Mouse (Mus musculus) embryonic facial prominence, embryonic 14.5 days (tissue): ENCODE data around the gene Cfap46. TPM values are rescaled to one million over a fixed set of nuclear protein-coding genes. Genes with fewer than 3 reads are reported as not detected.
A peak's percentile ranks its signal among the peaks of the same experiment; 100 is the strongest.

Source experiments
- ATAC-seq: fragments of 200-750 bp; cut with Nextera tagmentation; 2 replicates; pipeline ENCODE4 v1.8.0; 2017; ENCODE audit warnings: low read depth, moderate number of reproducible peaks, moderate TSS enrichment
- DNase-seq: peaks from one replicate; pipeline ENCODE4 v3.0.0-alpha.2; 2015; ENCODE audit warnings: low spot score
- H3K27ac ChIP-seq: fragments of 300-500 bp; sonication (generic); replicated peaks from 2 replicates; pipeline ENCODE4 v1.5.1; 2014; ENCODE audit warnings: low read depth, mild to moderate bottlenecking, low read length, moderate library complexity
- H3K27me3 ChIP-seq: fragments of 300-500 bp; sonication (generic); replicated peaks from 2 replicates; pipeline ENCODE4 v1.6.1; 2014; ENCODE audit warnings: low read length; ENCODE audit not compliant: control insufficient read depth, insufficient read depth
- H3K36me3 ChIP-seq: fragments of 300-500 bp; sonication (generic); 2 replicates; pipeline ENCODE4 v1.6.1; 2014; ENCODE audit warnings: low read length, mixed read lengths; ENCODE audit not compliant: control insufficient read depth, insufficient read depth
- H3K4me1 ChIP-seq: fragments of 300-500 bp; sonication (generic); 2 replicates; pipeline ENCODE4 v1.6.1; 2014; ENCODE audit warnings: antibody characterized with exemption, low read length; ENCODE audit not compliant: control insufficient read depth, insufficient read depth
- H3K4me2 ChIP-seq: fragments of 300-500 bp; sonication (generic); 2 replicates; pipeline ENCODE4 v1.6.1; 2014; ENCODE audit warnings: low read depth, mild to moderate bottlenecking, low read length, moderate library complexity, mixed read lengths
- H3K4me3 ChIP-seq: fragments of 300-500 bp; sonication (generic); 2 replicates; pipeline ENCODE4 v1.5.1; 2014; ENCODE audit warnings: low read depth, mild to moderate bottlenecking, low read length
- H3K9ac ChIP-seq: fragments of 300-500 bp; sonication (generic); 2 replicates; pipeline ENCODE4 v1.6.1; 2014; ENCODE audit warnings: low read depth, mild to moderate bottlenecking, low read length, moderate library complexity, mixed read lengths
- H3K9me3 ChIP-seq: fragments of 300-500 bp; sonication (generic); 2 replicates; pipeline ENCODE4 v1.6.1; 2016; ENCODE audit warnings: low read length; ENCODE audit not compliant: control insufficient read depth
- WGBS: fragments of 180-500 bp; shearing (Covaris S2); extraction: QIAGEN DNeasy Blood & Tissue Kit; methylation state at CpG from one replicate; pipeline ENCODE4 v1.1.7; 2014; 5-methylcytosine and 5-hydroxymethylcytosine counted together
- polyA plus RNA-seq: library from polyadenylated mRNA; unstranded; fragments of >200 nt; fragmentation: Nextera tagmentation; extraction: Ambion mirVana; gene quantifications from 2 replicates; pipeline ENCODE4 v1.2.1, GENCODE M21; 2014

The Cfap46 gene
- 0.41 and 1.6 TPM in 2 replicates for polyA plus RNA-seq

DNA sequence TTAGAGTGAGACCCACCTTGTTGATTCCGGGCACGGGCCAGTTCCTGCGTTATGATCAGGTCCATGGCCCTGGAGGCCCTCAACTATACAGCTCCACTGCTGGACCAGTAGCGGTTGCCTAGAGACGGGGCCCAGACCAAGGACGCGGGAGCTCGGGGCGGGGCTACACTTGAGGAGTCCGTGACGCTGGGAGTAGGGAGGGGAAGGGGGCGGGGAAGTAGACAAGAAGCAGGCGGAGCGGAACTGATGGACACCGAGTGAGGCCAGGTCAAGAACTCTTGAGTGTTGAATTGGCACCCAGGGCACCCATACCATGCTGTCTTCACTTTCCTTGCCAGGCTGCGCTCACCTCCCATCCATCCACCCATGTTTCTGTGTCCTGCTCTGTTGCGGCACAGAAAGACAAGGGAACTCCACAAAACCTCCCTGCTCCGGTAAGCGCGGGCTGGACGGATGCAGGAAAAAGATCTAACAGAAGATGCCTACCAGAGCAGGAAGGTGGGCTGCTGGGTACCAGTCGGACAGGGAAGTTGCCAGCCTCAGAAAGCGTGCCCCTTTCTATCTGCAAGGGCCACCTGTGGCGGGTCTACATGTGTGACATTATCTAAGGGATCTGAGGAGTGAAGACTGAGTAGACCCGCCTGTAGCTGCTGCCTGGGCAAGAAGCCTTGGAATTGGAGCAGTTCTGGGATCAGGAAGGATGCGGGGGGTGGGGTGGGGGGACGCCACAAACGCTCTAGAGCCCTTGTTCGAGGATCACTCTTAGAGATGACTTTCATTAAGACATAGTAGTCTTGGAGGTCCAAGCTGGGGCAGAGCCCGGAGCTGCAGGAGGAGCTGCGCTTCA is at the start of gene Cfap46:
Gene Cfap46 (minus strand): TSS at position 112 of the 847 bp plus-strand sequence.
- peak; percentile 92 for DNase-seq
- no peak within 1 kb of the TSS; the same call in 1 of the 2 replicates for H3K27ac ChIP-seq
- no peaks in the 10 kb centered on the region for H3K9me3 ChIP-seq
- peak within 1 kb of the TSS; percentile 97 for H3K4me2 ChIP-seq
- no peaks in the 10 kb centered on the region for H3K36me3 ChIP-seq
- no peaks in the 10 kb centered on the region for H3K4me1 ChIP-seq
- peak within 1 kb of the TSS; percentile 55 for H3K4me3 ChIP-seq
- 3% methylated on average over 31 of the region's 31 CpGs for WGBS
- H3K9ac ChIP-seq = peak within 1 kb of the TSS; percentile 65
- ATAC-seq = peak; percentile 89
- no peaks in the 10 kb centered on the region for H3K27me3 ChIP-seq

DNA sequence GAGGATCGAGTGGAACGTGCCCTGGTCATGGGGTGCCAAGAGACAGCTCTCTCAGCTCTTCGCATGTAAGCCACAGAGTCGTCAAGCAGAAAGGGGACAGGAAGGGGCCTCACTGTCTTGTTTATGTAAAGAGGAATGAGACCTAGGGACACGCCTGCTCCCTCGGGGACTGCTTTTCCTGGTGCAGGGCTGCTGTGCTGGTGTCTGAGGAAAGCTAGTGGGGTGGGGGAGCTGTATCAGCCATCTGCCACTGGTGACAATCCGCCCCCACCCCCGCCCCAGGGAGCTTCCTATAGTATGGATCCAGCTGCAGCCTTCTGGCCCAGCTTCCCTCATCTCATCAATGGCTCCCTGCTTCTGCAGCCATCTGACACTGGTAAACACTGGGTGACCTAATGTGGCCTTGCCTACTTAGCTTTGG is 47.7 kb upstream of the Cfap46 start:
- Histone ChIP-seq H3K36me3 (no peaks in the 10 kb centered on the region), H3K27ac (no peak overlapping the region), H3K9ac (no peak overlapping the region), H3K4me2 (no peak overlapping the region), H3K9me3 (no peaks in the 10 kb centered on the region), H3K4me1 (no peaks in the 10 kb centered on the region), H3K27me3 (no peaks in the 10 kb centered on the region), H3K4me3 (no peak overlapping the region)
- ATAC-seq = no peak
- 44% methylated on average over 8 of the region's 8 CpGs for WGBS
- DNase-seq = peak; percentile 34

DNA sequence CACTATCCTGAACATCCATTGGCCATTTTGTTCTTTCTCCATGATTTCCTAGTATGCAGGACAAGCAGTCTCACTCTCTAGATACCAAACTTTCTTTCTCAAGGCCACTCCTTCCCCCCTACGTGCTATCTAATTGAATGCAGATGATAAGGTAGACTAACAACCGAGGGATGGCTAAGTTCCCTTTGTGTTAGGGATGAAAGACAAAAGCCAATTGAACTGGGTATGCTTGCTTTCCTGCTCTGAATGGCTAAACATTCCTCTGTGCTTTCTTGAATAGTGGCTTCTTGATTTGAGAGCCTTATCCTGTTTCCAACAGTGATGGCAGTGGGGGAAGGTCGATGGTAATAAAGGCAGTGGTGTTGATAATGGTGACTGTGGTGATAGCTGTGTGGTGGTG is 43.5 kb upstream of the Cfap46 start:
- ATAC-seq (no peak), DNase-seq (no peak)
- WGBS = 38% methylated on average over 3 of the region's 3 CpGs
- Histone ChIP-seq H3K9me3 (no peaks in the 10 kb centered on the region), H3K36me3 (no peaks in the 10 kb centered on the region), H3K4me1 (no peaks in the 10 kb centered on the region), H3K27me3 (no peaks in the 10 kb centered on the region), H3K4me2 (no peak overlapping the region), H3K9ac (no peak overlapping the region), H3K4me3 (no peak overlapping the region), H3K27ac (no peak overlapping the region)

DNA sequence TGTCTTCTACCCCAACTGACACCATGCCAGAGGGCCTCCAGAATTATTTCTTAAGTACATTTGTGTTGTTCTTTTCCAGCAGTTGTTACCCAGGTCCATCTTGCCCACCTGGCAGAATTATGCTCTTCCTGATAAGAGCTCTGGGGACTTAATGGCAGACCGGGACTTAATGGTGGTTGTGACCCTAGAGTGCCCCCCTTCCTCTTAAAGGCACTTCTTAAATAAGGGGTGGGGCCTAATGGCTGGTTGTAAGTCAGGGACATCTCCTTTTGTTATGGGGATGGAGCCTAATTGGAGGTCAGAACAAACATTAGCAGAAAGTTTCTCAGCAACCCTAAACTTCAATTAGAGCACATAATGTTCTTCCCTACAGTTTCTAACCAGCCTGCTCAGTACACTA is 42.0 kb upstream of the Cfap46 start:
- Histone ChIP-seq H3K9ac (no peak overlapping the region), H3K4me2 (no peak overlapping the region), H3K4me3 (no peak overlapping the region), H3K36me3 (no peaks in the 10 kb centered on the region), H3K4me1 (no peaks in the 10 kb centered on the region), H3K27me3 (no peaks in the 10 kb centered on the region), H3K9me3 (no peaks in the 10 kb centered on the region), H3K27ac (no peak overlapping the region)
- DNase-seq = no peak
- 62% methylated on average over 1 of the region's 1 CpGs for WGBS
- ATAC-seq = no peak

DNA sequence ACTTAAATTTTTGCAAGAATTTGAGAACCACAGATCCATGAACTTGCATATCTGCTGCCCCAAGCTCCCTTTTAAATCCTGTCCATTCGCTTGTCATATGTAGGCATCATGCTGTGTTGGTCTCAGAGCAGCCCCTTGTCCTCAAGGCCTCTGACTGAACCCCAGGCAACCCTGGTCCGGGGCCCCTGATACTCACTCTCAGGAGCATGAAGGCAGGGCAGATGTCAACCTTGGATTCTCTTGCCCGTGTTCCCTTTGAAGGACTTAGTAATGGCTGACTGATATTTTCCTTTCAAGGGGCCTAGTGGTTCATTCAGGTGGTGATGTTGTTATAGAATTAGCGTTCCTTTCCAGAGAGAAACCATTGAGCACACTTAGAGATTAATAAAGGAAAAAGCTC is 40.4 kb upstream of the Cfap46 start:
- no peak overlapping the region for H3K4me2 ChIP-seq
- DNase-seq (no peak), ATAC-seq (no peak)
- no peaks in the 10 kb centered on the region for H3K36me3 ChIP-seq
- H3K4me3 ChIP-seq = no peak overlapping the region
- no peaks in the 10 kb centered on the region for H3K4me1 ChIP-seq
- no peak overlapping the region for H3K27ac ChIP-seq
- H3K27me3 ChIP-seq = no peaks in the 10 kb centered on the region
- no peaks in the 10 kb centered on the region for H3K9me3 ChIP-seq
- WGBS = 79% methylated on average over 4 of the region's 4 CpGs
- no peak overlapping the region for H3K9ac ChIP-seq

DNA sequence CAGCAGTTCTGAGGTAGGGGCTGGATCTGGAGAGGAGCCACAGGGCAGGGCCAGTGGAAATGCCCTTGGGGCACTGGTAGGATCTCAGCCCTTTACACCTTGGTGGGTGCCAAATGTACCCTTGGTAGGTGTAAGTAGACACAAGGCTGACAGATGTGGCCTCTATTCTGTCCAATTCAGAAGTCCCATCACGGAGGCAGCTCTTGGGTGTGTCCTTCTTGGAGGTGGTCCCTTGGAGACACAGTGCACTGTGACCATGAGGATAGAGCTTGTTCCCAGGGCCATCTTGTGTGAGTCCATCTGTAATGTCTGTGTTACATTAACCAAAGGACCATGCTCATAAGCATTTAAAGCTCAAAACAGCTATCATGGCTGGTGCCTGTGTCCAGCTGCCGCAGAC is 37.6 kb upstream of the Cfap46 start:
- 81% methylated on average over 2 of the region's 2 CpGs for WGBS
- H3K36me3 ChIP-seq = no peaks in the 10 kb centered on the region
- DNase-seq (no peak), ATAC-seq (no peak)
- no peak overlapping the region for H3K27ac ChIP-seq
- no peaks in the 10 kb centered on the region for H3K9me3 ChIP-seq
- no peaks in the 10 kb centered on the region for H3K27me3 ChIP-seq
- H3K4me2 ChIP-seq = no peak overlapping the region
- H3K4me1 ChIP-seq = no peaks in the 10 kb centered on the region
- H3K4me3 ChIP-seq = no peak overlapping the region
- no peak overlapping the region for H3K9ac ChIP-seq

DNA sequence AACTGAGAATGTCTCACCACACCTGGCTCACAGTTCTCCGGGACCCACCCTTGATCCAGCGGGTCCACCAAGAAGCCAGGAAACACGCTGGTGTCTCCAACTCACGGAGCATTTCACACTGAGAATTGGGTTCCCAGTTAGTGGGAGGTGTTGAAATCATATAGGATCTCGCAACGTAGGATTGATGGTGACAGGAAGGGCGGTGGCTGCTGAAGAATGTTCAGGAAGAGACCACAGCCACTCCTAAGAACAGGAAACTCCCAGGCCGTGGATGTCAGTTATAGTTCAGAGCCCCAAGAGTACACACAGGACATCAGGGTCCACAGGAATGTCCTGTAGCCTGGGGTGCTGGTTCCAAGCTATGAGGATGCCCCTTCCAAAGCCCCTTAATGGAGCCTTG is 34.2 kb upstream of the Cfap46 start:
- H3K9me3 ChIP-seq = no peaks in the 10 kb centered on the region
- H3K4me1 ChIP-seq = no peaks in the 10 kb centered on the region
- H3K36me3 ChIP-seq = no peaks in the 10 kb centered on the region
- H3K27me3 ChIP-seq = no peaks in the 10 kb centered on the region
- no peak overlapping the region for H3K9ac ChIP-seq
- no peak overlapping the region for H3K4me2 ChIP-seq
- 81% methylated on average over 8 of the region's 8 CpGs for WGBS
- no peak for ATAC-seq
- no peak overlapping the region for H3K27ac ChIP-seq
- DNase-seq = no peak
- no peak overlapping the region for H3K4me3 ChIP-seq

DNA sequence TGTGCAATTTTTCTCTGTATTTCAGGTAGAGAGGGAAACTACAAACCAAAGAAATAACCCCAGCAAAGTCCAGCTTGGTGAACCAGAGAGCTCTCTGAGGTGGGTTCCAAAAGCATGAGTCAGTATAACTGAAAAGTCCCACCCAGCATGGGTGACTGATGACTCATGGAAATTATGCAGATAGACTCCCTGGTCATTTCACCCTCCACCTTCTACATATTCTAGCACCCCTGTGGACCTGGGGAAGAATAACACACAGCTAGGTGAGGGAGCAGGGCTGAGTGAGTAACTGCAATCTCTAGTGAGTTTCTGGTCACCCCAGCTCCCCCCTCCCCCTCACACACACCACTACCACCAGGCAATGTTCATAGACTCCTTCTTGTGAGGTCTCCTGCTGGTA is 28.2 kb upstream of the Cfap46 start:
- DNase-seq (no peak), ATAC-seq (no peak)
- H3K27ac ChIP-seq = no peak overlapping the region
- no peak overlapping the region for H3K4me3 ChIP-seq
- no peaks in the 10 kb centered on the region; the same call in 1 of the 2 replicates for H3K27me3 ChIP-seq
- no peaks in the 10 kb centered on the region for H3K4me1 ChIP-seq
- H3K9ac ChIP-seq = no peak overlapping the region
- no peak overlapping the region for H3K4me2 ChIP-seq
- H3K9me3 ChIP-seq = no peaks in the 10 kb centered on the region
- H3K36me3 ChIP-seq = no peaks in the 10 kb centered on the region
